Mouse (Mus musculus) midbrain, embryonic 11.5 days (tissue): ENCODE measurements around the gene Smim20. TPM values are rescaled to one million over a fixed set of nuclear protein-coding genes. Genes with fewer than 3 reads are reported as not detected.

Experiments used
- ATAC-seq: fragments of 200-750 bp; cut with Nextera tagmentation; 2 replicates; pipeline ENCODE4 v1.8.0; 2017; ENCODE audit warnings: moderate TSS enrichment, moderate library complexity; ENCODE audit not compliant: low FRiP score
- DNase-seq: peaks from one replicate; pipeline ENCODE4 v3.0.0; 2015; ENCODE audit warnings: low spot score; ENCODE audit errors: missing footprints
- H3K27ac ChIP-seq: fragments of 300-500 bp; sonication (generic); 2 replicates; pipeline ENCODE4 v1.5.1; 2014; ENCODE audit warnings: low read depth, low read length
- H3K27me3 ChIP-seq: fragments of 300-500 bp; sonication (generic); 2 replicates; pipeline ENCODE4 v1.6.1; 2014; ENCODE audit warnings: mild to moderate bottlenecking, low read length, moderate library complexity, mixed read lengths; ENCODE audit not compliant: control insufficient read depth, insufficient read depth
- H3K36me3 ChIP-seq: fragments of 300-500 bp; sonication (generic); 2 replicates; pipeline ENCODE4 v1.6.1; 2014; ENCODE audit warnings: mild to moderate bottlenecking, low read length, moderate library complexity, mixed read lengths; ENCODE audit not compliant: control insufficient read depth, insufficient read depth
- H3K4me1 ChIP-seq: fragments of 300-500 bp; sonication (generic); 2 replicates; pipeline ENCODE4 v1.6.1; 2014; ENCODE audit warnings: low read length; ENCODE audit not compliant: control insufficient read depth, insufficient read depth
- H3K4me2 ChIP-seq: fragments of 300-500 bp; sonication (generic); 2 replicates; pipeline ENCODE4 v1.6.1; 2014; ENCODE audit warnings: mild to moderate bottlenecking, moderate library complexity
- H3K4me3 ChIP-seq: fragments of 300-500 bp; sonication (generic); 2 replicates; pipeline ENCODE4 v1.5.1; 2014; ENCODE audit warnings: low read depth, low read length
- H3K9ac ChIP-seq: fragments of 300-500 bp; sonication (generic); 2 replicates; pipeline ENCODE4 v1.6.1; 2014; ENCODE audit warnings: low read length
- H3K9me3 ChIP-seq: fragments of 300-500 bp; sonication (generic); 2 replicates; pipeline ENCODE4 v1.6.1; 2016; ENCODE audit warnings: low read length; ENCODE audit not compliant: control insufficient read depth
- WGBS: fragments of 180-500 bp; shearing (Covaris S2); extraction: QIAGEN DNeasy Blood & Tissue Kit; methylation state at CpG from one replicate; pipeline ENCODE4 v1.1.7; 2014; 5-methylcytosine and 5-hydroxymethylcytosine counted together
- polyA plus RNA-seq: library from polyadenylated mRNA; unstranded; fragments of >200 nt; fragmentation: Nextera tagmentation; extraction: Ambion mirVana; gene quantifications from 2 replicates; pipeline ENCODE4 v1.2.1, GENCODE M21; 2014

Smim20 gene
- polyA plus RNA-seq, 1 experiment from 2014 or later = 71.0 TPM

DNA sequence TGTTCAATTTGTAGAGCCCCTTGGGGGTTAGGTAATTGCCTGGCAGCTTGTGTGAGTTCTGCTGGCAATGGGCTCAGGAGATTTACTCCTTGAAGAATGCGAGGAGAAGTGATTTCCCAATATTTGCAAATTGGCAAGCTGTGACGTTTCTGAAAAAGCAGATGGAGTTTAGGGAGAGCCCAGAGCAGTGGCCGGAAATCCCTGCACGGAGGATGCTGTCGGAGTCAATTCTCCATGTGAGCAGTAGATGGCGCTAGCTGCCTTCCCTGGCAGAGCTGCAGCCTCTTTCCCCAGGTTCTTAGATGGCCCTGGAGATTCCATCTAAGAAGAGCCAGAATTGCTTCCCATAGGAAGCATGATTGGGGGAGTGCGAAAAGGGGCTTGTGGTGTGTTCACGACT, 59.1 kb downstream of the Smim20 start:
- peak overlapping the region; percentile 11; the same call in 1 of the 2 replicates for H3K4me2 ChIP-seq
- WGBS = 3% methylated on average over 8 of the region's 8 CpGs
- ATAC-seq (peak; percentile 73), DNase-seq (peak; percentile 97)
- H3K9ac ChIP-seq = no peak overlapping the region
- no peaks in the 10 kb centered on the region for H3K36me3 ChIP-seq
- H3K27me3 ChIP-seq = no peaks in the 10 kb centered on the region
- H3K27ac ChIP-seq = no peak overlapping the region
- H3K4me1 ChIP-seq = peaks cover 7% of the 10 kb centered on the region; the same call in 1 of the 2 replicates
- no peaks in the 10 kb centered on the region for H3K9me3 ChIP-seq
- H3K4me3 ChIP-seq = no peak overlapping the region

DNA sequence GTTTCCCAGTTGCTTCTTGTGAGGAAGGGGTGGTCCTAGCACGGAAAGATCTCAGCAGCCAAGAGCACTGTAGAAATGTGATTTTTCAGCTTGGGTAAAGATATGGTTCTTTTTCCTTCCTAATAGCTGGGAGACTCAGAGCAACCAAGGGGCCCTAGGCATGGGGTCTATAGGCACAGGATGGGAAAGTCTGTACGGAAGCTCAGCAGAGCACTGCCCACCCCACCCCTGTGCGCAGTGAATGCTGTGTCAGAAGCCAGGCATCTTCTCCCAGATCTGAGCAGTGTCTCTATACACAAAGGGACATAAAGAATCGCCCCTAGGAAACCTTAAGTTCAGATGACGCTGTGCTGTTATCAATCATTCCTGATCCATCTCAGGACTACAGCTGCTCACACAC, 59.6 kb downstream of the Smim20 start:
- no peak overlapping the region for H3K4me3 ChIP-seq
- H3K27me3 ChIP-seq = no peaks in the 10 kb centered on the region
- 83% methylated on average over 5 of the region's 5 CpGs for WGBS
- no peak overlapping the region for H3K27ac ChIP-seq
- ATAC-seq (0 out of 2 replicates have a peak, but pooled peaks have one; percentile 25), DNase-seq (no peak)
- no peak overlapping the region for H3K4me2 ChIP-seq
- H3K36me3 ChIP-seq = no peaks in the 10 kb centered on the region
- no peaks in the 10 kb centered on the region for H3K9me3 ChIP-seq
- no peak overlapping the region for H3K9ac ChIP-seq
- peaks cover 7% of the 10 kb centered on the region; the same call in 1 of the 2 replicates for H3K4me1 ChIP-seq

Other genes with a start within 250 kb of the Smim20 start
- gene Slc34a2, start 229.0 kb upstream of the Smim20 start, polyA plus RNA-seq = not detected in 2 replicates
- 1.4 and 1.8 TPM in 2 replicates for gene Sel1l3, start 53.2 kb upstream of the Smim20 start, polyA plus RNA-seq
- gene Rbpj, start 199.1 kb downstream of the Smim20 start, polyA plus RNA-seq = 63.0 and 69.1 TPM in 2 replicates